Mouse (Mus musculus) MEL (cell line): ENCODE data around the gene Ess2.
A peak's percentile ranks its signal among the peaks of the same experiment; 100 is the strongest.

Source experiments
- CHD2 ChIP-seq: IDR thresholded peaks from 2 replicates; pipeline ENCODE4 v1.6.1; 2011; ENCODE audit warnings: low read length, improper control_type of control experiment
- CTCF ChIP-seq, 3 experiments: IDR thresholded peaks in 2 of 3; conservative IDR thresholded peaks in 1 of 3; 2 replicates each; pipeline ENCODE4 v1.5.1; 2011 to 2012; ENCODE audit warnings: low read length in 3 of 3, low read depth in 2 of 3, mild to moderate bottlenecking in 2 of 3, improper control_type of control experiment in 1 of 3, inconsistent platforms in 1 of 3, mixed read lengths in 1 of 3, moderate library complexity in 1 of 3; ENCODE audit not compliant: control insufficient read depth in 1 of 3, insufficient read depth in 1 of 3, poor library complexity in 1 of 3, severe bottlenecking in 1 of 3
- TAL1 ChIP-seq: IDR thresholded peaks from 2 replicates; pipeline ENCODE4 v1.6.1; 2012; ENCODE audit warnings: mild to moderate bottlenecking, inconsistent platforms, low read length, moderate library complexity, mixed read lengths
- USF2 ChIP-seq, 2 experiments: IDR thresholded peaks; 2 replicates each; pipeline ENCODE4 v1.6.1; 2011 to 2012; ENCODE audit warnings: improper control_type of control experiment in 2 of 2, low read length in 2 of 2, borderline replicate concordance in 1 of 2, inconsistent platforms in 1 of 2, low read depth in 1 of 2, mild to moderate bottlenecking in 1 of 2; ENCODE audit not compliant: insufficient read depth in 1 of 2
- ZNF384 ChIP-seq: IDR thresholded peaks from 2 replicates; pipeline ENCODE4 v1.6.1; 2012; ENCODE audit warnings: low read depth, mild to moderate bottlenecking, inconsistent platforms, low read length, improper control_type of control experiment

DNA sequence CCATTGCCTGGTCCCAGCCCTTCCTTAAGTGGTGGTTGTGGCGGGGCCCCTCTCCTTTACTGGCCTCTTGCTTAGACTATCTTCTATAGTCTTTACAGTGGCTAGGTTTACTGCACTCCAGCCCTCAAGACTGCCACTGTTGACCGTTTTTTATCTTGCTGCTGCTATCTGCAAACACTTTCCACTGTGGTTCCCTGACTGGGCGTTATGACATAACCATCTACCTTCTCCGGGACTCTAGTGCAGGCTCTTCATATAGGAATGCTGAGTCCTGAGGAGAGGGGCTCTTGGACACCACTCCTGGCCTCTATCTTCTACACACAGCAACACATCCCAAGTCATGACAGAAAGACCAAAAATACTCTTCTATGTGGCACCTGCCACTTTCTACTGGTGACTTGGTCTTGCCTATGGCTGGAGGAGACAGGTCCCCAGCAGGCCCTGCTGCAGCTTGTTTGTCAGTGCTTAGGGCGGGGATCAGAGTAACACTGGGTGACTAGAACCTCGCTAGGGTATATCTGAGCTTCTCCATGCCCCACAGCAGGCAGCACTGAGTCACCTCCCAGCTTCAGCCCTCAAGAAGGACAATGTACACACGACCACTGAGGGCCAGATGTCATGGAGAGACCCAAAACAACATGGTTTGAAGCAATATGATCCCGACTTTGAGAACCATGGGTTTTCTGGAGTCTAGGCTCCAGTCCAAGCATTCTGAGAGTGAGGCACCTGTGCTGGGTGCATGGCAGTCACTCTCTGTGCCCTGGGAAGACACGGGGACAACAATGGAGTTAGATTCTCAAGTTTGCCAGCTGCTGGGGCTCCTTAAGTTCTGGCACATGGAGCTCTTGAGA lies 22.7 kb upstream of the Ess2 start:
- no peak for TF ChIP-seq ZNF384
- TF ChIP-seq TAL1, result peak; percentile 12; the same call in 1 of the 2 replicates
- no peak for TF ChIP-seq CHD2
- TF ChIP-seq USF2 (IDR thresholded peaks at IDR 0.05; ENCODE audit: borderline replicate concordance in 1 of 2, insufficient read depth in 1 of 2, low read depth in 1 of 2, low read length in 2 of 2), result no peak
- TF ChIP-seq CTCF (IDR thresholded peaks at IDR 0.05 in 2 of 3, conservative IDR thresholded peaks at IDR 0.05 in 1 of 3; ENCODE audit: control insufficient read depth in 1 of 3, insufficient read depth in 1 of 3, low read depth in 2 of 3, low read length in 3 of 3, poor library complexity in 1 of 3, severe bottlenecking in 1 of 3), result no peak
